Mouse (Mus musculus) MEL (cell line): ENCODE measurements around the gene Tubd1. TPM values are rescaled to one million over a fixed set of nuclear protein-coding genes. Genes with fewer than 3 reads are reported as not detected.

Experiments used
- DNase-seq: peaks from one replicate; pipeline ENCODE4 v3.0.0; 2011; ENCODE audit warnings: low read depth, low spot score
- H3K27ac ChIP-seq: 2 replicates; pipeline ENCODE4 v1.5.1; 2012; ENCODE audit warnings: low read depth, mild to moderate bottlenecking, control low read depth, low read length, moderate library complexity; ENCODE audit not compliant: control insufficient read depth
- H3K27me3 ChIP-seq, 2 experiments: fragments of 150-350 bp in 1 of 2; sonication (generic) in 1 of 2; 2 replicates each; pipeline ENCODE4 v1.6.1; 2012; ENCODE audit warnings: low read length in 2 of 2, mild to moderate bottlenecking in 2 of 2, improper control_type of control experiment in 1 of 2, moderate library complexity in 1 of 2; ENCODE audit not compliant: insufficient read depth in 2 of 2, control insufficient read depth in 1 of 2
- H3K36me3 ChIP-seq, 2 experiments: 2 replicates each; pipeline ENCODE4 v1.6.1; 2012 to 2014; ENCODE audit warnings: low read length in 2 of 2, improper control_type of control experiment in 1 of 2, inconsistent platforms in 1 of 2, mild to moderate bottlenecking in 1 of 2; ENCODE audit not compliant: insufficient read depth in 2 of 2, control insufficient read depth in 1 of 2
- H3K4me1 ChIP-seq, 2 experiments: fragments of 150-350 bp in 1 of 2; sonication (generic) in 1 of 2; 2 replicates each; pipeline ENCODE4 v1.6.1; 2012; ENCODE audit warnings: low read length in 2 of 2, improper control_type of control experiment in 1 of 2, mild to moderate bottlenecking in 1 of 2; ENCODE audit not compliant: insufficient read depth in 2 of 2, control insufficient read depth in 1 of 2
- H3K4me3 ChIP-seq, 2 experiments: fragments of 150-350 bp in 1 of 2; sonication (generic) in 1 of 2; 2 replicates each; pipeline ENCODE4 v1.5.1; 2012; ENCODE audit warnings: low read depth in 2 of 2, low read length in 2 of 2, mild to moderate bottlenecking in 2 of 2, moderate library complexity in 2 of 2, control low read depth in 1 of 2, improper control_type of control experiment in 1 of 2; ENCODE audit not compliant: control insufficient read depth in 1 of 2, insufficient read depth in 1 of 2
- H3K79me2 ChIP-seq: 2 replicates; pipeline ENCODE4 v1.6.1; 2012; ENCODE audit warnings: mild to moderate bottlenecking, low read length, moderate library complexity; ENCODE audit not compliant: control insufficient read depth, poor library complexity, insufficient read depth
- H3K9ac ChIP-seq: 2 replicates; pipeline ENCODE4 v1.6.1; 2012; ENCODE audit warnings: low read depth, mild to moderate bottlenecking, control low read depth, low read length, moderate library complexity; ENCODE audit not compliant: control insufficient read depth, poor library complexity, severe bottlenecking
- H3K9me3 ChIP-seq: fragments of 150-350 bp; sonication (generic); replicated peaks from 2 replicates; pipeline ENCODE4 v1.6.1; 2012; ENCODE audit warnings: mild to moderate bottlenecking, low read length, improper control_type of control experiment, moderate library complexity; ENCODE audit not compliant: insufficient read depth
- BHLHE40 ChIP-seq: IDR thresholded peaks from 2 replicates; pipeline ENCODE4 v1.6.1; 2012; ENCODE audit warnings: low read depth, mild to moderate bottlenecking, inconsistent platforms, low read length, improper control_type of control experiment, borderline replicate concordance
- CHD1 ChIP-seq: IDR thresholded peaks from 2 replicates; pipeline ENCODE4 v1.6.1; 2012; ENCODE audit warnings: low read depth, mild to moderate bottlenecking, inconsistent platforms, low read length, improper control_type of control experiment
- CHD2 ChIP-seq: IDR thresholded peaks from 2 replicates; pipeline ENCODE4 v1.6.1; 2011; ENCODE audit warnings: low read length, improper control_type of control experiment
- CTCF ChIP-seq, 3 experiments: IDR thresholded peaks in 2 of 3; conservative IDR thresholded peaks in 1 of 3; 2 replicates each; pipeline ENCODE4 v1.5.1; 2011 to 2012; ENCODE audit warnings: low read length in 3 of 3, low read depth in 2 of 3, mild to moderate bottlenecking in 2 of 3, improper control_type of control experiment in 1 of 3, inconsistent platforms in 1 of 3, mixed read lengths in 1 of 3, moderate library complexity in 1 of 3; ENCODE audit not compliant: control insufficient read depth in 1 of 3, insufficient read depth in 1 of 3, poor library complexity in 1 of 3, severe bottlenecking in 1 of 3
- ETS1 ChIP-seq: IDR thresholded peaks from 2 replicates; pipeline ENCODE4 v1.6.1; 2012; ENCODE audit warnings: low read depth, mild to moderate bottlenecking, inconsistent platforms, low read length, improper control_type of control experiment, moderate library complexity
- GATA1 ChIP-seq: IDR thresholded peaks from 2 replicates; pipeline ENCODE4 v1.6.1; 2011; ENCODE audit warnings: low read depth, low read length, improper control_type of control experiment
- JUND ChIP-seq: IDR thresholded peaks from 2 replicates; pipeline ENCODE4 v1.6.1; 2011; ENCODE audit warnings: low read depth, mild to moderate bottlenecking, improper control_type of control experiment, low read length
- KAT2A ChIP-seq: conservative IDR thresholded peaks from 2 replicates; pipeline ENCODE4 v1.6.1; 2012; ENCODE audit warnings: low read depth, low read length, improper control_type of control experiment, inconsistent platforms
- MAFK ChIP-seq: IDR thresholded peaks from 2 replicates; pipeline ENCODE4 v1.6.1; 2011; ENCODE audit warnings: low read depth, mild to moderate bottlenecking, low read length, improper control_type of control experiment, borderline replicate concordance
- MAX ChIP-seq: IDR thresholded peaks from 2 replicates; pipeline ENCODE4 v1.6.1; 2011; ENCODE audit warnings: low read length, improper control_type of control experiment
- MEF2A ChIP-seq: IDR thresholded peaks from 2 replicates; pipeline ENCODE4 v1.6.1; 2014; ENCODE audit warnings: low read depth, mild to moderate bottlenecking, inconsistent platforms, low read length, improper control_type of control experiment; ENCODE audit not compliant: poor library complexity, insufficient replicate concordance, severe bottlenecking; ENCODE audit errors: extremely low read depth
- MXI1 ChIP-seq: IDR thresholded peaks from 2 replicates; pipeline ENCODE4 v1.6.1; 2011; ENCODE audit warnings: mild to moderate bottlenecking, low read depth, low read length, improper control_type of control experiment
- MYC ChIP-seq: IDR thresholded peaks from 2 replicates; pipeline ENCODE4 v1.6.1; 2011; ENCODE audit warnings: low read depth, mild to moderate bottlenecking, low read length, improper control_type of control experiment, moderate library complexity
- POLR2A ChIP-seq, 2 experiments: IDR thresholded peaks; 2 replicates each; pipeline ENCODE4 v1.6.1; 2011 to 2012; ENCODE audit warnings: low read length in 2 of 2, mild to moderate bottlenecking in 2 of 2, control low read depth in 1 of 2, improper control_type of control experiment in 1 of 2, low read depth in 1 of 2, moderate library complexity in 1 of 2; ENCODE audit not compliant: control insufficient read depth in 1 of 2, insufficient read depth in 1 of 2, poor library complexity in 1 of 2
- POLR2AphosphoS2 ChIP-seq: IDR thresholded peaks from 2 replicates; pipeline ENCODE4 v1.6.1; 2011; ENCODE audit warnings: low read length, improper control_type of control experiment
- POLR2AphosphoS5 ChIP-seq: IDR thresholded peaks from 2 replicates; pipeline ENCODE4 v1.6.1; 2012; ENCODE audit warnings: low read depth, borderline replicate concordance, mild to moderate bottlenecking, inconsistent platforms, low read length, moderate library complexity, mixed read lengths
- RCOR1 ChIP-seq: IDR thresholded peaks from 2 replicates; pipeline ENCODE4 v1.6.1; 2012; ENCODE audit warnings: low read depth, mild to moderate bottlenecking, inconsistent platforms, low read length, improper control_type of control experiment
- SIN3A ChIP-seq: IDR thresholded peaks from 2 replicates; pipeline ENCODE4 v1.6.1; 2012; ENCODE audit warnings: low read length, improper control_type of control experiment, inconsistent platforms
- SMC3 ChIP-seq: IDR thresholded peaks from 2 replicates; pipeline ENCODE4 v1.6.1; 2011; ENCODE audit warnings: low read depth, low read length, improper control_type of control experiment
- TAL1 ChIP-seq: IDR thresholded peaks from 2 replicates; pipeline ENCODE4 v1.6.1; 2012; ENCODE audit warnings: mild to moderate bottlenecking, inconsistent platforms, low read length, moderate library complexity, mixed read lengths
- TBP ChIP-seq: IDR thresholded peaks from 2 replicates; pipeline ENCODE4 v1.8.0; 2011; ENCODE audit warnings: low read depth, low read length, improper control_type of control experiment
- TCF12 ChIP-seq: IDR thresholded peaks from 2 replicates; pipeline ENCODE4 v1.6.1; 2014; ENCODE audit warnings: low read depth, mild to moderate bottlenecking, inconsistent platforms, low read length, improper control_type of control experiment, moderate library complexity
- UBTF ChIP-seq: IDR thresholded peaks from 2 replicates; pipeline ENCODE4 v1.6.1; 2012; ENCODE audit warnings: low read depth, mild to moderate bottlenecking, inconsistent platforms, low read length, improper control_type of control experiment, moderate library complexity, borderline replicate concordance; ENCODE audit not compliant: insufficient read depth
- USF1 ChIP-seq: IDR thresholded peaks from 2 replicates; pipeline ENCODE4 v1.6.1; 2014; ENCODE audit warnings: low read depth, mild to moderate bottlenecking, inconsistent platforms, low read length, improper control_type of control experiment, moderate library complexity
- USF2 ChIP-seq, 2 experiments: IDR thresholded peaks; 2 replicates each; pipeline ENCODE4 v1.6.1; 2011 to 2012; ENCODE audit warnings: improper control_type of control experiment in 2 of 2, low read length in 2 of 2, borderline replicate concordance in 1 of 2, inconsistent platforms in 1 of 2, low read depth in 1 of 2, mild to moderate bottlenecking in 1 of 2; ENCODE audit not compliant: insufficient read depth in 1 of 2
- ZC3H11A ChIP-seq: IDR thresholded peaks from 2 replicates; pipeline ENCODE4 v1.6.1; 2012; ENCODE audit warnings: low read depth, mild to moderate bottlenecking, inconsistent platforms, low read length, improper control_type of control experiment
- ZKSCAN1 ChIP-seq: IDR thresholded peaks from 2 replicates; pipeline ENCODE4 v1.6.1; 2012; ENCODE audit warnings: low read depth, mild to moderate bottlenecking, inconsistent platforms, low read length, improper control_type of control experiment, moderate library complexity
- ZMIZ1 ChIP-seq: IDR thresholded peaks from 2 replicates; pipeline ENCODE4 v1.6.1; 2012; ENCODE audit warnings: low read depth, mild to moderate bottlenecking, inconsistent platforms, low read length, improper control_type of control experiment, moderate library complexity
- ZNF384 ChIP-seq: IDR thresholded peaks from 2 replicates; pipeline ENCODE4 v1.6.1; 2012; ENCODE audit warnings: low read depth, mild to moderate bottlenecking, inconsistent platforms, low read length, improper control_type of control experiment
- polyA plus RNA-seq, 2 experiments: library from polyadenylated mRNA; stranded (reverse) in 1 of 2; unstranded in 1 of 2; fragments of >175 nt in 1 of 2; fragments of >200 nt in 1 of 2; gene quantifications; 2 replicates each; pipeline versions ENCODE4 v1.2.1 to v1.2.4; 2012; ENCODE audit warnings: low replicate concordance in 2 of 2, low read depth in 1 of 2; ENCODE audit not compliant: insufficient read length in 2 of 2, insufficient read depth in 1 of 2, missing spikeins in 1 of 2
- total RNA-seq: library from RNA; depleted of rRNA; stranded (reverse); fragments of 300-350 nt; gene quantifications from 2 replicates; pipeline ENCODE4 v1.2.3, GENCODE M21; 2012

Gene Tubd1
- total and polyA plus RNA-seq, 3 experiments = 14.4 to 23.4 TPM; not detected in 1

GRCm38 (mm10) chr11:86585598-86585984, 40.8 kb downstream of the Tubd1 start:
- peak overlapping the region; percentile 88 for H3K9ac ChIP-seq
- peaks cover 4 to 34% of the 10 kb centered on the region in 2 experiments; a peak in 3 of 4 replicates for H3K36me3 ChIP-seq
- peaks cover 9 to 18% of the 10 kb centered on the region in 2 experiments for H3K4me1 ChIP-seq
- peak; percentile 70 for DNase-seq
- peaks cover 37% of the 10 kb centered on the region for H3K79me2 ChIP-seq
- H3K27ac ChIP-seq = peak overlapping the region; percentile 96
- no peaks in the 10 kb centered on the region for H3K9me3 ChIP-seq
- peak overlapping the region; percentile 83 to 88 for H3K4me3 ChIP-seq
- TF ChIP-seq POLR2A (IDR thresholded peaks at IDR 0.05; ENCODE audit: control insufficient read depth in 1 of 2, insufficient read depth in 1 of 2, low read depth in 1 of 2, low read length in 2 of 2, poor library complexity in 1 of 2) (peak in 1 of 2 experiments; percentile 5; a peak in 1 of 4 replicates), USF1 (no peak)
- TF ChIP-seq, all 39 proteins: peak for 1
- H3K27me3 ChIP-seq = no peaks in the 10 kb centered on the region

- H3K9me3 ChIP-seq = no peaks in the 10 kb centered on the region
- H3K36me3 ChIP-seq = peaks cover 4 to 35% of the 10 kb centered on the region in 2 experiments; a peak in 3 of 4 replicates
- peak overlapping the region; percentile 88 for H3K9ac ChIP-seq
- peak overlapping the region; percentile 83 to 88 for H3K4me3 ChIP-seq
- TF ChIP-seq ZC3H11A = no peak
- peak; percentile 98; the same call in 1 of the 2 replicates for TF ChIP-seq POLR2AphosphoS5
- TF ChIP-seq SIN3A = peak; percentile 59
- TF ChIP-seq POLR2AphosphoS2 = no peak
- TF ChIP-seq ZMIZ1 = peak; percentile 45; the same call in 1 of the 2 replicates
- TF ChIP-seq BHLHE40 = 0 out of 2 replicates have a peak, but pooled peaks have one; percentile 27
- TF ChIP-seq GATA1 = no peak
- TF ChIP-seq MAFK = no peak
- no peak for TF ChIP-seq TCF12
- TF ChIP-seq CHD2 = no peak
- TF ChIP-seq MYC = peak; percentile 86; the same call in 1 of the 2 replicates
- TF ChIP-seq CHD1 = peak; percentile 94
- no peak for TF ChIP-seq CTCF (IDR thresholded peaks at IDR 0.05 in 2 of 3, conservative IDR thresholded peaks at IDR 0.05 in 1 of 3; ENCODE audit: control insufficient read depth in 1 of 3, insufficient read depth in 1 of 3, low read depth in 2 of 3, low read length in 3 of 3, poor library complexity in 1 of 3, severe bottlenecking in 1 of 3)
- no peak for TF ChIP-seq JUND
- no peak for TF ChIP-seq TAL1
- no peak for TF ChIP-seq SMC3
- 0 out of 2 replicates have a peak, but pooled peaks have one; percentile 29 for TF ChIP-seq ETS1
- TF ChIP-seq ZKSCAN1 = no peak
- peak; percentile 87 for TF ChIP-seq MXI1
- no peak for TF ChIP-seq RCOR1
- TF ChIP-seq UBTF = peak; percentile 32; the same call in 1 of the 2 replicates
- no peak for TF ChIP-seq MEF2A
- TF ChIP-seq ZNF384 = 0 out of 2 replicates have a peak, but pooled peaks have one; percentile 2
- peak; percentile 82 for TF ChIP-seq MAX
- TF ChIP-seq TBP = no peak; the same call in 1 of the 2 replicates
- no peak for TF ChIP-seq USF2 (IDR thresholded peaks at IDR 0.05; ENCODE audit: borderline replicate concordance in 1 of 2, insufficient read depth in 1 of 2, low read depth in 1 of 2, low read length in 2 of 2)
- TF ChIP-seq KAT2A = 0 out of 2 replicates have a peak, but pooled peaks have one; percentile 25
- H3K27ac ChIP-seq = peak overlapping the region; percentile 96
- H3K4me1 ChIP-seq = peaks cover 6 to 18% of the 10 kb centered on the region in 2 experiments
- H3K27me3 ChIP-seq = no peaks in the 10 kb centered on the region
- DNase-seq = peak; percentile 82
- H3K79me2 ChIP-seq = peaks cover 37% of the 10 kb centered on the region
Observed at GRCm38 (mm10) chr11:86586177-86586867, 41.5 kb downstream of the Tubd1 start.
